Mouse (Mus musculus) T-helper 1 cell (primary cell): ENCODE results near the gene Adamtsl2.

Source experiments
- in situ Hi-C: fragments of 300-600 bp; cut with MboI, MseI; formaldehyde crosslinking; loops from one replicate; pipeline ENCODE4 v1.15.1; 2025; ENCODE audit warnings: high pct_unique_total_duplicates

The Adamtsl2 gene

GRCm38 (mm10) chr2:27074804-27075203, 4.4 kb upstream of the Adamtsl2 start:
- in situ Hi-C loops: no loop called here

GRCm38 (mm10) chr2:27075485-27075884, 3.7 kb upstream of the Adamtsl2 start:
- in situ Hi-C loops: no loop called here

GRCm38 (mm10) chr2:27077655-27078244, 1.4 kb upstream of the Adamtsl2 start:
- in situ Hi-C loops: no loop called here

- in situ Hi-C loops: no loop called here
Measured at GRCm38 (mm10) chr2:27078312-27078711, 867 bp upstream of the Adamtsl2 start.

GRCm38 (mm10) chr2:27079649-27080048, 470 bp downstream of the Adamtsl2 start:
- in situ Hi-C loops: no loop called here

- in situ Hi-C loops: no loop called here
Measured at GRCm38 (mm10) chr2:27083761-27084475, 4.7 kb downstream of the Adamtsl2 start.

GRCm38 (mm10) chr2:27084963-27085362, 5.8 kb downstream of the Adamtsl2 start:
- in situ Hi-C loops: no loop called here

GRCm38 (mm10) chr2:27085801-27086200, 6.6 kb downstream of the Adamtsl2 start:
- in situ Hi-C loops: no loop called here

- in situ Hi-C loops: no loop called here
Measured at GRCm38 (mm10) chr2:27086483-27087010, 7.4 kb downstream of the Adamtsl2 start.

- in situ Hi-C loops: no loop called here
Measured at GRCm38 (mm10) chr2:27087581-27087980, 8.4 kb downstream of the Adamtsl2 start.

- in situ Hi-C loops: no loop called here
Measured at GRCm38 (mm10) chr2:27088071-27088644, 9.0 kb downstream of the Adamtsl2 start.

GRCm38 (mm10) chr2:27088700-27089099, 9.5 kb downstream of the Adamtsl2 start:
- in situ Hi-C loops: no loop called here

GRCm38 (mm10) chr2:27089238-27089637, 10.1 kb downstream of the Adamtsl2 start:
- in situ Hi-C loops: no loop called here

- in situ Hi-C loops: no loop called here
Measured at GRCm38 (mm10) chr2:27095178-27095577, 16.0 kb downstream of the Adamtsl2 start.

GRCm38 (mm10) chr2:27096341-27096981, 17.3 kb downstream of the Adamtsl2 start:
- in situ Hi-C loops: no loop called here

GRCm38 (mm10) chr2:27097241-27097656, 18.1 kb downstream of the Adamtsl2 start:
- in situ Hi-C loops: no loop called here

GRCm38 (mm10) chr2:27097776-27098175, 18.6 kb downstream of the Adamtsl2 start:
- in situ Hi-C loops: no loop called here

GRCm38 (mm10) chr2:27103554-27103953, 24.4 kb downstream of the Adamtsl2 start:
- in situ Hi-C loops: no loop called here

GRCm38 (mm10) chr2:27106816-27107215, 27.6 kb downstream of the Adamtsl2 start:
- in situ Hi-C loops: no loop called here

- in situ Hi-C loops: no loop called here
Measured at GRCm38 (mm10) chr2:27108144-27108543, 29.0 kb downstream of the Adamtsl2 start.

GRCm38 (mm10) chr2:27109052-27109451, 29.9 kb downstream of the Adamtsl2 start:
- in situ Hi-C loops: no loop called here

- in situ Hi-C loops: loop anchor here (10.0 kb wide), 1 partner anchor 322 kb away; no protein-coding TSS in a partner anchor
Measured at GRCm38 (mm10) chr2:27112585-27112984, 33.4 kb downstream of the Adamtsl2 start.
